Mouse (Mus musculus) liver, adult 2 months (tissue): Measurements from ENCODE around the gene Pax5. TPM values are rescaled to one million over a fixed set of nuclear protein-coding genes. Genes with fewer than 3 reads are reported as not detected.
"Not testable (repeated sequence)": the region's sequence is repeated elsewhere in the genome, so short reads cannot be mapped to it uniquely, and the experiment has no call there.

Experiments
- DNase-seq: peaks from one replicate; pipeline ENCODE4 v3.0.0-alpha.2; 2011; ENCODE audit warnings: low read depth, low spot score; ENCODE audit errors: extremely low read depth
- H3K27ac ChIP-seq: fragments of 200-500 bp; replicated peaks from 2 replicates; pipeline ENCODE4 v1.5.1; 2012; ENCODE audit warnings: low read depth, mild to moderate bottlenecking, control low read depth, inconsistent platforms, low read length; ENCODE audit not compliant: insufficient read depth
- H3K27me3 ChIP-seq: fragments of 200-500 bp; 2 replicates; pipeline ENCODE4 v1.6.1; 2012; ENCODE audit warnings: mild to moderate bottlenecking, moderate library complexity, low read length, inconsistent platforms; ENCODE audit not compliant: control insufficient read depth, insufficient read depth
- H3K36me3 ChIP-seq: fragments of 200-500 bp; 2 replicates; pipeline ENCODE4 v1.6.1; 2012; ENCODE audit warnings: low read length, inconsistent platforms; ENCODE audit not compliant: control insufficient read depth, insufficient read depth
- H3K4me1 ChIP-seq: fragments of 200-500 bp; 2 replicates; pipeline ENCODE4 v1.6.1; 2011; ENCODE audit warnings: low read length; ENCODE audit not compliant: control insufficient read depth, insufficient read depth
- H3K4me3 ChIP-seq: fragments of 200-500 bp; 2 replicates; pipeline ENCODE4 v1.5.1; 2011; ENCODE audit warnings: low read depth, mild to moderate bottlenecking, control low read depth, low read length, moderate library complexity; ENCODE audit not compliant: insufficient read depth
- H3K79me2 ChIP-seq: fragments of 200-500 bp; 2 replicates; pipeline ENCODE4 v1.6.1; 2012; ENCODE audit warnings: inconsistent platforms, mild to moderate bottlenecking, low read length, moderate library complexity; ENCODE audit not compliant: control insufficient read depth, insufficient read depth
- H3K9ac ChIP-seq: fragments of 200-500 bp; 2 replicates; pipeline ENCODE4 v1.6.1; 2012; ENCODE audit warnings: low read depth, mild to moderate bottlenecking, control low read depth, inconsistent platforms, low read length
- CTCF ChIP-seq: fragments of 200-500 bp; IDR thresholded peaks from 2 replicates; pipeline ENCODE4 v1.5.1; 2011; ENCODE audit warnings: low read depth, low read length, control low read depth
- POLR2A ChIP-seq: fragments of 200-500 bp; IDR thresholded peaks from 2 replicates; pipeline ENCODE4 v1.6.1; 2011; ENCODE audit warnings: low read length, control low read depth; ENCODE audit not compliant: insufficient read depth; ENCODE audit errors: extremely low read depth
- WGBS: fragments of 180-500 bp; shearing (Covaris S2); methylation state at CpG from one replicate; pipeline ENCODE4 v1.1.7; 2018; 5-methylcytosine and 5-hydroxymethylcytosine counted together
- polyA plus RNA-seq: library from polyadenylated mRNA; depleted of rRNA; stranded (reverse); fragments of >200 nt; gene quantifications from 2 replicates; pipeline ENCODE4 v1.2.3, GENCODE M21; 2012; rRNA removed
- total RNA-seq: library from RNA; depleted of rRNA; stranded (reverse); fragments of >200 nt; gene quantifications from 2 replicates; pipeline ENCODE4 v1.2.3, GENCODE M21; 2014; rRNA removed

Pax5 gene
- total RNA-seq = 0.18 and 0.60 TPM in 2 replicates
- 0.29 and 1.4 TPM in 2 replicates for polyA plus RNA-seq

DNA sequence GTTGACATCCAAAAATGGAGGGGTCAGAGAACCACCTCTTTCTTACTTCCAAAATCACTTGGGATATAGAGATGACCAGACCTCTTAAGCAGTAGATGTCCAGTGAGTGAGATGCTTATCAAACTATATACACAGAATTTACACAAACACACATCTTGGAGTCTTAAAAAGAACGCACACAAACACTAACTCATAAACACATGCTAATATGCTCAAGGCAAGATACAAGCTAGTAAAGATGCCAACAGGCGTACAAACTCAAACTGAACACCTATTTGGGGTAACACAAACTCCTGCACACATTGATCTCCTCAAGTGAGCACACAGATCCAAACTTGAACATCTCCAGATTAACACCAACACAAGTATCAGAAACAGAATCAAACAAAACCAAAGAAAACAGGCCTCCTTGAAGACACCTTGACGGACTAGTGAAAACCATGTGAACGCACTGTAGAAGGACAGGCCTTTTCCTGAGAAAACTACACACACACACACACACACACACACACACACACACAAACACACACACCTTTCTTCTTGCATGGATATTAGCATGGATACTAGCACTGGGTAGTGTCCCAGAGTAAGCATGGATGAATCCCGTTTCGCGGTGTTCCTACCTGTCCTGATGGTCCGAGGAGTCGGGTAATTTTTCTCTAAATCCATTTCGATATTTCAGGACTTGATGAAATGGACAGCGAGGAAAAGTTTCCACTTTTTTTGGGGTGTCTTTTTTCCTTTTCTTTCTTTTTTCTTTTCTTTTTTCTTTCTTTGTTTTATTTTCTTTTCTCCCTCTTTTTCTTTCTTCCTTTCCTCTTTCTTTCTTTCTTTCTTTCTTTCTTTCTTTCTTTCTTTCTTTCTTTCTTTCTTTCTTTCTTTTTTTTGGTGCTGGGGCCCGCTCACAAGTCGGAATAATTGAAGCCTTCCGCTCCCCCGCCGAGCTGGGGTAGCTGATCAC lies at the start of gene Pax5:
TSS of gene Pax5 (minus strand) at position 748 of the 961 bp plus-strand sequence.
- H3K36me3 ChIP-seq = no peaks in the 10 kb centered on the region
- no peaks in the 10 kb centered on the region for H3K79me2 ChIP-seq
- TF ChIP-seq POLR2A (no peak), CTCF (no peak)
- no peaks in the 10 kb centered on the region for H3K4me1 ChIP-seq
- H3K9ac ChIP-seq = no peak within 1 kb of the TSS
- H3K27me3 ChIP-seq = peaks cover 37% of the 10 kb centered on the region
- H3K4me3 ChIP-seq = no peak within 1 kb of the TSS
- no peak within 1 kb of the TSS for H3K27ac ChIP-seq
- WGBS = 37% methylated on average over 16 of the region's 16 CpGs
- DNase-seq = no peak

DNA sequence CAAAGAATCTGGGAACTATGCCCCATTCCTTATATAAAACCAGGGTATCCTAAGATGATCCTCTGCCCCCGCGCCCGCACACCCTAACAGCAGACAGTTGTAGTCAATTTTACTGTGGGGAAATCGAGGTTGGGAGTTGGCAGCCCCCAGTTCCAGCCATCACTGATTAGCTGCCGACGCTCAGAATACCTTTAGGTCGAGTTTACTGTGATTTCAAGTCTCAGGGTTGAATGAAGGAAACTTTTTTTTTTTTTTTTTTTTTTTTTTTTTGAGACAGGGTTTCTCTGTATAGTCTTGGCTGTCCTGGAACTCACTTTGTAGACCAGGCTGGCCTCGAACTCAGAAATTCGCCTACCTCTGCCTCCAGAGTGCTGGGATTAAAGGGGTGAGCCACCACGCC lies 46.8 kb upstream of the Pax5 start:
- H3K27me3 ChIP-seq, DNase-seq, H3K36me3 ChIP-seq, H3K4me1 ChIP-seq, H3K79me2 ChIP-seq: not testable (repeated sequence)
- H3K9ac ChIP-seq = peak overlapping the region; percentile 92
- H3K4me3 ChIP-seq = peak overlapping the region; percentile 82
- peak overlapping the region; percentile 86 for H3K27ac ChIP-seq
- WGBS = 7% methylated on average over 10 of the region's 10 CpGs

DNA sequence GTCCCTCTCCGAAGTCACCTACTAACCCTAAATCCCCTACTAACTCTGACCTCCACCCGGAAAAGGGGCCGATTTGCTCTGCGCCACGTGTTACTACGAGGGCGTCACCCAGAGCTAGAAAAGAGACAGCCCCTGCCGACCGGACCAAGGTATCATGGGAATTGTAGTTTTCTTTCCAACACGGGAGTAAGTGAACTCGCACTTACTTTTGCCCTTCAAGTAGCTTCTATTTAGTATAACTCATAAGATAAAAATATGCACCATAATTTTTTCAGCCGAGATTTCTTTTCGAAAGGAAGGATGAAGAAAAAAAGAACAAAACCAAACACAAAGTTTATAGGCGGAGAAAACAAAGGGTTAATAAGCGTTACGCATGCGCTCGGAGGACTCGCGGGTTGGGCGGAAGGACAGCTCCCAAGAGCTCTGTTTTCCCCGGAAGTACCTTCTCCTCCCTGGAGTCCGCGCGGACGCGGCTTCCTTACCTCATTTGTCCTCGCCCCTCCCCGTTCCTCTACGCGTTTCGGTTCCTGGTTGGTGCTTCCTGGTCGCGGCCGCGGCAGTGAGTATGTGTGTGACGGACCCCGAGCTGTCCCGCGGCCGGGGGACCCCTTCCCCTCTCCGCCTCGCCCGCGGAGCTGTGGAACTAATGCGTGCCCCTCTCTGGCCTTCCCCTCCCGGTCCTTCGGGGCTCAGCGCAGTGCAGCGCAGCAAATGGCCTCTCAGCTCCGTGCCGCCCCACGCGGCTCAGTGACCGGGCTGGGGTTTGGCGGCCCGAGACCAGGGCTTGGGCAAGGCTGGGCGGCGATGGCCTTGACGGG lies 46.1 kb upstream of the Pax5 start:
- Histone ChIP-seq H3K27me3 (no peaks in the 10 kb centered on the region), H3K79me2 (peaks cover 7% of the 10 kb centered on the region; the same call in 1 of the 2 replicates), H3K9ac (peak overlapping the region; percentile 92), H3K4me1 (peaks cover 5% of the 10 kb centered on the region; the same call in 1 of the 2 replicates), H3K4me3 (peak overlapping the region; percentile 82), H3K27ac (peak overlapping the region; percentile 89), H3K36me3 (peaks cover under 1% of the 10 kb centered on the region; the same call in 1 of the 2 replicates)
- DNase-seq = peak; percentile 93
- TF ChIP-seq POLR2A (peak; percentile 70), CTCF (no peak)
- WGBS = under 1% methylated on average over 60 of the region's 60 CpGs

DNA sequence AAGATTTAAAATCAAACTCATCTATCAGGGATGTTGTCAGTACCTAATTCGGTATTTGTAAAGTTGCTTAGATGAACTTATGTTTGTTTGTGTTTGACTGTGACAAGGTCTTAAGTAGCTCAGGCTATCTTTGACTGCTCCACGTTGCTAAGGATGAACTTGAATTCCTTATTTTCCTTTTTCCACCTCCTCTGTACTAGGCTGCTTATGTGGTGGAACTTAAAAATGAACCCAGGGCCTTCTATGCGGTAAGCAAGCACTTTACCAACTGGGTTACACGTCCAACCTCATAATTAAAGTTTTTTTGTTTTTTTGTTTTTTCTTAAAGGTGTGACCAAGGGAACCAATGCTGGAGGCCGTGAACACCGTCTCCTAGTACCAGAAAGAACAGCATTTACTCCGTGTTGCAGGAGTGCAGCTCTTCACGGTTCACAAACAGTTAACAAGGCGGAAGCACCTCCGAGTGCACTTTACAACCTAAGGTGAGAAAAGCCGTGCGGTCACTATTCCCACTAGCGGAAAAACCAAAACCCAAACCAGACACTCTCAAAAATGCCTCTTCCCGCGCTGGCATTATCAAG lies 45.4 kb upstream of the Pax5 start, which contains the start of gene Zcchc7:
TSS of gene Zcchc7 (plus strand) at position 325 of the 581 bp plus-strand sequence.
- TF ChIP-seq POLR2A = no peak
- Histone ChIP-seq H3K9ac (peak within 1 kb of the TSS; percentile 92), H3K4me1 (peaks cover 5% of the 10 kb centered on the region; the same call in 1 of the 2 replicates), H3K4me3 (peak within 1 kb of the TSS; percentile 82), H3K27ac (peak within 1 kb of the TSS; percentile 89), H3K79me2 (peaks cover 7% of the 10 kb centered on the region; the same call in 1 of the 2 replicates), H3K27me3 (no peaks in the 10 kb centered on the region), H3K36me3 (no peaks in the 10 kb centered on the region)
- DNase-seq = no peak
- 5% methylated on average over 15 of the region's 15 CpGs for WGBS

DNA sequence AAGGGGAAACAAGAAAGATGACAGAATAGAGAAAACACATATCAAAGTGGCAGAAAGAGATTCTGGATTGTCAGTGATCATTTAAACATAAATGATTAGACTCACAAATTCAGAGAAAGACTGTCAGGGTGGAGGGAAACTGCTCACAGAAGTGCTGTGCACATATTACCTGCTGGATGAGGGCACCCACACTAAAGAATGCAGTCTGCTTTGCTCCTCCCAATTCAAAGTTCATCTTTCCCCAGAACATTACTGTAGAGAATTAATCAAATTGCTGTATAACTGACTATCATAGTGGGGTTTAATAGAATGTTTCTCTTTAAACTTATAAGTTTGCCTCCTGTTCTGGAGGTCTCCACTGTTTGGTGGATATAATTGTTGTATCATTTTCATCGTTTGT lies 30.2 kb upstream of the Pax5 start:
- no peaks in the 10 kb centered on the region for H3K79me2 ChIP-seq
- WGBS = 59% methylated on average over 1 of the region's 1 CpGs
- H3K9ac ChIP-seq = no peak overlapping the region
- no peak overlapping the region for H3K27ac ChIP-seq
- no peak for TF ChIP-seq CTCF
- no peak for TF ChIP-seq POLR2A
- H3K27me3 ChIP-seq = no peaks in the 10 kb centered on the region
- H3K4me3 ChIP-seq = no peak overlapping the region
- H3K36me3 ChIP-seq = no peaks in the 10 kb centered on the region
- DNase-seq = no peak
- H3K4me1 ChIP-seq = no peaks in the 10 kb centered on the region
